Comparison of ENCODE assay signal across 9 mouse cellular contexts in the genomic region with DNA sequence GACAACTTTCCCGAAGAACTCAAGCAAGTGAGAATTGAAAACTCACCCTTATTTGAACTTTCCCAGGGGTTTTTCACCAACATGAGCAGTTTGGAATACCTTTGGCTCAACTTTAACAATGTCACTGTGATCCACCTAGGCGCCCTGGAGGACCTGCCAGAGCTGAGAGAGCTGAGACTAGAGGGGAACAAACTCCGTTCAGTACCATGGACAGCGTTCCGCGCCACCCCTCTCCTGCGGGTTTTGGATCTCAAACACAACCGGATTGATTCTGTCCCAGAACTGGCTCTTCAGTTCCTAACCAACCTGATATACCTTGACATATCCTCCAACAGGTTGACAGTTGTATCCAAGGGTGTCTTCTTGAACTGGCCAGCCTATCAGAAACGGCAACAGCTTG. TPM values are rescaled to one million over a fixed set of nuclear protein-coding genes. Genes with fewer than 3 reads are reported as not detected.
DNase-seq lines count a peak whose midpoint lies in the region; ATAC-seq and TF ChIP-seq lines count a peak whose summit lies in the region.
"Had no signal": no experiment of that assay in that cellular context is flagged by ENCODE, and none has a peak within 500 bp of the region (broad histone marks: within the 10 kb centered on the region; RNA-seq: fewer than 3 reads in every experiment).

No protein-coding gene starts in this region.

- no peaks in the 10 kb centered on the region for H3K79me2 ChIP-seq in myocyte (ENCODE audit: control insufficient read depth, insufficient read depth)

- H3K36me3 ChIP-seq in myocyte (ENCODE audit: control insufficient read depth, insufficient read depth): no peaks in the 10 kb centered on the region

- no peak overlapping the region for H3ac ChIP-seq in myocyte (ENCODE audit: control insufficient read depth, insufficient read length)

- no peak for TF ChIP-seq POLR2A in myocyte (IDR thresholded peaks at IDR 0.05; ENCODE audit: insufficient read length, low read depth)

- H3K27me3 ChIP-seq in myocyte (ENCODE audit: control insufficient read depth, insufficient read depth, insufficient read length): no peaks in the 10 kb centered on the region

- no peak for ATAC-seq in frontal cortex, adult (ENCODE audit: low TSS enrichment)

- H3K4me2 ChIP-seq in myocyte (ENCODE audit: low read depth): no peak overlapping the region

- DNase-seq in heart, adult 11 months: peak; percentile 64
- DNase-seq in heart, postnatal 25 days (ENCODE audit: low spot score): no peak
- peak; percentile 6 for DNase-seq in A20 (ENCODE audit: low read depth, low spot score)
- peak; percentile 71 to 78 for DNase-seq in adrenal gland, postnatal 36 days
- peak; percentile 9 to 57 for DNase-seq in kidney, adult 8-10 months
- no peak for DNase-seq in spleen, postnatal 14 days (ENCODE audit: low spot score in 2 of 2)

- intact Hi-C loops in heart, postnatal 25 days (cut with DNase I): no loop called here

- no peak overlapping the region for H3K4me3 ChIP-seq in myocyte

TF ChIP-seq in myocyte, 11 proteins besides CTCF, POLR2A, EP300 and RAD21:
- TF ChIP-seq POLR2AphosphoS2 (IDR thresholded peaks at IDR 0.05; ENCODE audit: insufficient read length, low read depth): no peak
- TF ChIP-seq REST (IDR thresholded peaks at IDR 0.05; ENCODE audit: insufficient read depth, insufficient read length): peak; percentile 93

RNA-seq across cellular contexts. Expression of a gene that starts 0.8 kb away (rescaled TPM):
- not detected for total RNA-seq in heart, postnatal 25 days (2021)
- not detected for total RNA-seq in adrenal gland, postnatal 36 days (2021)
- polyA plus RNA-seq in myocyte (2012; fragmentation: generic; extraction: Trizol): not detected
- total RNA-seq: layer of hippocampus, postnatal 14 days had no signal

RNA-seq across cellular contexts. Expression of a gene that starts 13.9 kb away (rescaled TPM):
- total RNA-seq in heart, postnatal 25 days (2021): not detected
- not detected for total RNA-seq in adrenal gland, postnatal 36 days (2021)
- not detected for polyA plus RNA-seq in myocyte (2012; fragmentation: generic; extraction: Trizol)
- total RNA-seq: layer of hippocampus, postnatal 14 days had no signal

RNA-seq across cellular contexts. Expression of a gene that starts 19.8 kb away (rescaled TPM):
- total RNA-seq in heart, postnatal 25 days (2021): not detected
- not detected for total RNA-seq in adrenal gland, postnatal 36 days (2021)
- polyA plus RNA-seq in myocyte (2012; fragmentation: generic; extraction: Trizol): not detected
- total RNA-seq: layer of hippocampus, postnatal 14 days had no signal

RNA-seq across cellular contexts. Expression of a gene that starts 29.6 kb away (rescaled TPM):
- total RNA-seq in heart, postnatal 25 days (2021): under 1 TPM in 1 of 2 experiments, not detected in 1; 0.08 TPM
- total RNA-seq in adrenal gland, postnatal 36 days (2021): under 1 TPM; 0.16 to 0.17 TPM
- polyA plus RNA-seq in myocyte (2012; fragmentation: generic; extraction: Trizol): 0.19 TPM

RNA-seq across cellular contexts. Expression of a gene that starts 45.3 kb away (rescaled TPM):
- under 1 TPM in 1 of 2 experiments, not detected in 1; 0.60 TPM for total RNA-seq in heart, postnatal 25 days (2021)
- 1 to 10 TPM in 1 of 2 experiments, under 1 TPM in 1; 0.86 to 1.3 TPM for total RNA-seq in adrenal gland, postnatal 36 days (2021)
- 1.2 TPM for polyA plus RNA-seq in myocyte (2012; fragmentation: generic; extraction: Trizol)

Comparison
In these comparisons a context has a peak if more than half of its experiments do, and no peak if none do; other contexts are left out.
1. DNase-seq: peak in heart, adult 11 months (single experiment), A20 (single experiment), adrenal gland, postnatal 36 days (2 of 2) and kidney, adult 8-10 months (2 of 2); none in heart, postnatal 25 days (single experiment) and spleen, postnatal 14 days (0 of 2).